Mouse (Mus musculus) spleen, adult 2 months (tissue): ENCODE measurements around the gene Rere. TPM values are rescaled to one million over a fixed set of nuclear protein-coding genes. Genes with fewer than 3 reads are reported as not detected.
"Not testable (repeated sequence)": the region's sequence is repeated elsewhere in the genome, so short reads cannot be mapped to it uniquely, and the experiment has no call there.

Experiments
- DNase-seq, 2 experiments: peaks; one replicate each; pipeline versions ENCODE4 v3.0.0 to v3.0.0-alpha.2; 2012 to 2021; ENCODE audit warnings: low spot score in 2 of 2, low read depth in 1 of 2
- H3K27ac ChIP-seq: fragments of 200-500 bp; 2 replicates; pipeline ENCODE4 v1.5.1; 2012; ENCODE audit warnings: low read length, inconsistent platforms; ENCODE audit not compliant: insufficient read depth
- H3K27me3 ChIP-seq: fragments of 200-500 bp; 2 replicates; pipeline ENCODE4 v1.6.1; 2012; ENCODE audit warnings: mild to moderate bottlenecking, moderate library complexity, low read length, inconsistent platforms; ENCODE audit not compliant: control insufficient read depth, insufficient read depth
- H3K36me3 ChIP-seq: fragments of 200-500 bp; 2 replicates; pipeline ENCODE4 v1.6.1; 2012; ENCODE audit warnings: mild to moderate bottlenecking, low read length, inconsistent platforms; ENCODE audit not compliant: control insufficient read depth, insufficient read depth
- H3K4me1 ChIP-seq: fragments of 200-500 bp; 2 replicates; pipeline ENCODE4 v1.6.1; 2011; ENCODE audit warnings: inconsistent platforms; ENCODE audit not compliant: control insufficient read depth, insufficient read depth, insufficient read length
- H3K4me3 ChIP-seq: fragments of 200-500 bp; 2 replicates; pipeline ENCODE4 v1.5.1; 2011; ENCODE audit warnings: mild to moderate bottlenecking, inconsistent platforms; ENCODE audit not compliant: insufficient read depth, insufficient read length; ENCODE audit errors: extremely low read depth
- CTCF ChIP-seq: fragments of 200-500 bp; IDR thresholded peaks from 2 replicates; pipeline ENCODE4 v1.5.1; 2011; ENCODE audit warnings: mild to moderate bottlenecking, inconsistent platforms; ENCODE audit not compliant: insufficient read depth, insufficient read length, insufficient replicate concordance; ENCODE audit errors: extremely low read depth
- POLR2A ChIP-seq: fragments of 200-500 bp; IDR thresholded peaks from 2 replicates; pipeline ENCODE4 v1.6.1; 2011; ENCODE audit warnings: low read depth, low read length, inconsistent platforms
- WGBS: fragments of 180-500 bp; shearing (Covaris S2); methylation state at CpG from one replicate; pipeline ENCODE4 v1.1.7; 2018; 5-methylcytosine and 5-hydroxymethylcytosine counted together
- polyA plus RNA-seq: library from polyadenylated mRNA; depleted of rRNA; stranded (reverse); fragments of >200 nt; gene quantifications from 2 replicates; pipeline ENCODE4 v1.2.3, GENCODE M21; 2012

The Rere gene
- polyA plus RNA-seq, 1 experiment, result 66.2 TPM

DNA sequence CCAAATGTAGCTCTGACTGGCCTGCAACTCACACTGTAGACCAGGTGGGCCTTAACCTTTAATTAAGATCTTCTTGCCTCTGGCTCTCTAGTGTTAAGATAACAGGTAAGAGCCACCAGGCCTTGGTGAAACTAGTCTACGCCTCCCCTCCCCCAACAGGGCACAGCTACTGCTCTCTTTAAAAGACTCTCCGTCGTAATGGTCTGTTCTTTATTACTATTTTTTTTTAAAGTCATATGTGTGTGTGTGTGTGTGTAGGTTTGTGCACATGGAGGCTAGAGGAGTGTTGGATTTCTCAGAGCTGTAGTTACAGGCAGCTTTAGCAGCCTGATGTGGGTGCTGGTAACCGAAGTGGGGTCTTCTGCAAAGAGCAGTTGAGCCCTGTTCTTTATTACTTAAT lies 987 bp upstream of the Rere start:
- Histone ChIP-seq H3K36me3 (no peaks in the 10 kb centered on the region), H3K4me1 (peaks cover 2% of the 10 kb centered on the region; the same call in 1 of the 2 replicates), H3K27me3 (no peaks in the 10 kb centered on the region), H3K4me3 (no peak overlapping the region), H3K27ac (no peak overlapping the region)
- 79% methylated on average over 4 of the region's 4 CpGs for WGBS
- no peak for DNase-seq
- TF ChIP-seq CTCF (no peak), POLR2A (no peak)

DNA sequence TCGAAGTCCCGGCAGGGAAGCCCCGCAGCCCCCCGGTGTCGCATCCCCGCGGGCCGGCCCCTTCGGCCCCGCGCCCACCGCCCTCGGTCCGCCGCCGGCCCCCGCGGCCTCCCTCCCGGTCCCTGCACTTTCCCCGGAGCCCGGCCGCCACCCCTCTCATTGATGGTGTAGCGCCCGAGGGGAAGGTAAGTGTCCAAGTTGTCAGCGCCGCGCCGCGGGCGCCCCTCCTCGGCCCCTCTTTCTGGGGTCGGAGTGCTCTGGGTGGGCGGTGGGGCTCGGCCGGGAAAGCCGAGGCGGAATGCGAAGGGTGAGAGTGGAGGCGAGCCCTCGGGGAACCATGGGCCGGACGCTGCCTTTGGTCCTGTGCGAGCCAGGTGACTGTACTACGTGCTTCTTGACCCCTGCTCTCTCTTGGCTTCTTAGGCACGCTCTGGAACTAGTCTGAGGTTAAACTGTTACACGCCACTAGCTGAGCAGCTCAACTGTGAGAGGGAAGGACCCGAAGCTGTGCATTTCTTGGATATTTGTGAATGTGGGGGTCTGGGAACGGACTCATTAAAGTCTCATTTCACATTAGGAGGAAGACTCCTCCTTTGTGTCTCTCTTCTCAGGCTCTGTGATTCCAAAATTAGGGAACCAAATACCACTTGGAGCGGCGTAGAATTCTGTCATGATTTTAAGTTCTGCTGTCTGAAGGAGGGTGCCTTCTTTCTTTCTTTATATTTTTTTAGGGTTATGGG lies 615 bp downstream of the Rere start:
- no peaks in the 10 kb centered on the region for H3K36me3 ChIP-seq
- TF ChIP-seq POLR2A (no peak), CTCF (no peak)
- 3% methylated on average over 49 of the region's 50 CpGs for WGBS
- no peaks in the 10 kb centered on the region for H3K27me3 ChIP-seq
- DNase-seq, result peak in 1 of 2 experiments; percentile 24
- H3K27ac ChIP-seq, result peak overlapping the region; percentile 72; the same call in 1 of the 2 replicates
- peaks cover 2% of the 10 kb centered on the region; the same call in 1 of the 2 replicates for H3K4me1 ChIP-seq
- H3K4me3 ChIP-seq, result peak overlapping the region; percentile 99

DNA sequence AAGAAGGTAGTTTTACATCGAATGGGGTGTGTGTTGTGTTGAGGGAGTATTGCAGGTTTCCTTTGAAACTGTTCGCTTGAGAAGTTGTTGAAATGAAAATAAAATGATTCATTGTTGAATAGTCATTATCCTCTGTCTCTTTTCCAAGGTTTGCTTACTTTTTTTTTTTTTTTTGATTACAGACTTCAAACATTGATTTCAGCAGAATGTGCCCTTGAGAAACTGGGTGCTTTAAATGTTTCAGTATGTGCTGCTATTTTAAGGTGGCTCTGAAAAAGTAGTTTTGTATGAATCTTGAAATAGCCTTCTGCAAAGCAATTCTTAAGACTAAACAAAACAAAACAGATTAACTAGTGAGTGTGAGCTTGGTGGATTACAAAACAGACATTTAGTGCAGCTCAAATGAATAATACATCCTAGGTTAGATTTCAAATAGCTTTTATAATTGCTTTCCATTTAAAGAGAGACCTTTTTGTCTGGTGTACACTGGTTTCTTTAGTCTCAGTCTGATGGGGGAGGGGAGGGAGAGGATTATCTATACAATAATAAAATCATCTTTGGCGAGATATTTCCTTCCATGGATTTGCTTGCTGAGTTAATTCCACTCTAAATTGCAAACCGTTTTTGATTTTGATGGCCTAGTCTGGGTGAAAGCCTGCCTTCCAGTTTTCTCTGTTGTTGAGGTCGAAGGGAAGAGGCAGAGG lies 1.3 kb downstream of the Rere start:
- TF ChIP-seq POLR2A (no peak), CTCF (no peak)
- DNase-seq, result no peak
- Histone ChIP-seq H3K27ac (0 out of 2 replicates have a peak overlapping the region, but pooled peaks have one; percentile 72), H3K4me3 (no peak overlapping the region; the same call in 1 of the 2 replicates), H3K36me3 (no peaks in the 10 kb centered on the region), H3K4me1 (peaks cover 2% of the 10 kb centered on the region; the same call in 1 of the 2 replicates), H3K27me3 (no peaks in the 10 kb centered on the region)
- 56% methylated on average over 5 of the region's 5 CpGs for WGBS

DNA sequence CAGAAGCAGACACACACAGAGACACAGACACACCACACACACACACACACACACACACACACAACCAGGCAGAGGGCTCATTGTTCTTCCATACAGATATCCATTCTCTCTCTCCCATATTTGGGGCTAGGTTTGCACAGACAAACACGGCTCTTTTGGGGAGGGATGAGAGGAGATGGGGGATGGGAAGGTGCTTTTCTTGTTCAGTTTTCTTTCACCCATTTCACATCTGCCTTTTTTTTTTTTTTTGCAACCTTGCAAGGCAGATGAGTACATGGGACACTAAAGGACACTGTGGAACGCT lies 1.8 kb downstream of the Rere start:
- Histone ChIP-seq H3K36me3 (no peaks in the 10 kb centered on the region), H3K4me1 (peaks cover 2% of the 10 kb centered on the region; the same call in 1 of the 2 replicates), H3K27ac (no peak overlapping the region), H3K27me3 (no peaks in the 10 kb centered on the region), H3K4me3 (no peak overlapping the region)
- no peak for DNase-seq
- WGBS, result 81% methylated on average over 2 of the region's 2 CpGs
- TF ChIP-seq POLR2A, result no peak
- TF ChIP-seq CTCF, result no peak

DNA sequence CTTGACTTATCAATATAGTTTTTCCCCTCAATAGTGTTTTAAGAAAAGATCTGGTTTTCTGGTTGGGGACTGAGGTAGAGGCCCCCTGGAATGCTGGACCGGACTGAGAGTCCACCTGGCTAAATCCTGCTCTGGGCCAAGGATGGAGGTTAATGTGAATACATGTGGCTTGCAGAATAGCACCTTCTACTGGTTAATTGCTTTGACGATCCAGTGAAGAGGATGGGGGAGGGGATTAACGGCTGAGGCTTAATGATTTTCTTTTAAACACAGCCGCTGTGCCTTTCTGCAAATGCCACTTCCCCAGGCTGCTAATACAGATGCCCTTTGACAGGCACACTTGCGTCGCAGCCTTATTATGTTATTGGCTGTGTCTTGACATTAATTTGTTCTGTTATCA lies 2.5 kb downstream of the Rere start:
- TF ChIP-seq POLR2A (no peak), CTCF (no peak)
- no peaks in the 10 kb centered on the region for H3K27me3 ChIP-seq
- H3K27ac ChIP-seq, result no peak overlapping the region
- H3K4me3 ChIP-seq, result no peak overlapping the region
- H3K4me1 ChIP-seq, result peaks cover 2% of the 10 kb centered on the region; the same call in 1 of the 2 replicates
- WGBS, result 33% methylated on average over 6 of the region's 6 CpGs
- no peak for DNase-seq
- no peaks in the 10 kb centered on the region for H3K36me3 ChIP-seq

DNA sequence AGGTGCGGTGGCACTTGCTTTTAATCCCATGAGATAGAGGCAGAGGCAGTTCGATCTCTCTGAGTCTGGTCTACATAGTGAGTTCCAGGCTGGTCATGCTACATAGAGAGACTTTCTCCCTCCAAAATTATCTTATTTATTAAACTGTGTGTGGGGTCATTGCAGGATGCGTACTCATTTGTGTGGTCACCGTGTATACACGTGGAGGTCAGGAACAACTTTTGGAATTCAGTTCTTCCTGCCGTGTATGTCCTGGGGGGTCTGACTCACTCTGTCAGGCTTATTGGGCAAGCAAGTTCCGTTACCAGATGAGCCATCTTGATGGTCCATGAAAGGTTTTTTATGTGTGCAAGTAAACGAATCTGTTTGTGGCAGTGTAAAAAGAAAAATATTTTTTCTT lies 5.5 kb downstream of the Rere start:
- TF ChIP-seq POLR2A (no peak), CTCF (no peak)
- H3K4me1 ChIP-seq, result 0 out of 2 replicates have a peak, but pooled peaks cover 2% of the 10 kb centered on the region
- no peak for DNase-seq
- no peak overlapping the region for H3K4me3 ChIP-seq
- WGBS, result 90% methylated on average over 8 of the region's 8 CpGs
- H3K27me3 ChIP-seq, result no peaks in the 10 kb centered on the region
- H3K36me3 ChIP-seq, result no peaks in the 10 kb centered on the region
- no peak overlapping the region for H3K27ac ChIP-seq

DNA sequence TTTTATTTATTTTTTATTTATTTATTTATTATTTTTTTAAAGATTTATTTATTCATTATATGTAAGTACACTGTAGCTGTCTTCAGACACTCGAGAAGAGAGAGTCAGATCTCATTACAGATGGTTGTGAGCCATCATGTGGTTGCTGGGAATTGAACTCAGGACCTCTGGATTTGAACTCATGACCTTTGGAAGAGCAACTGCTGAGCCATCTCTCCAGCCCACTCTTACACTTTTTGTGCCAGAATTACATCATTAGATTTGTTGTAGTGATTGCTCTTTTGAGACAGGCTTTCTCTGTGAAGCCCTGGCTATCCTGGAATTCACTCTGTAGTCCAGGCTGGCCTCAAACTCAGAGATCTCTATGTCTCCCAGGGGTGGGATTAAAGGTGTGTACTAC lies 6.0 kb downstream of the Rere start:
- 65% methylated on average over 1 of the region's 1 CpGs for WGBS
- not testable (repeated sequence) for DNase-seq, H3K27ac ChIP-seq, H3K36me3 ChIP-seq, H3K27me3 ChIP-seq, H3K4me1 ChIP-seq, H3K4me3 ChIP-seq
